21 mouse cellular contexts compared by ENCODE assay signal in the genomic region with DNA sequence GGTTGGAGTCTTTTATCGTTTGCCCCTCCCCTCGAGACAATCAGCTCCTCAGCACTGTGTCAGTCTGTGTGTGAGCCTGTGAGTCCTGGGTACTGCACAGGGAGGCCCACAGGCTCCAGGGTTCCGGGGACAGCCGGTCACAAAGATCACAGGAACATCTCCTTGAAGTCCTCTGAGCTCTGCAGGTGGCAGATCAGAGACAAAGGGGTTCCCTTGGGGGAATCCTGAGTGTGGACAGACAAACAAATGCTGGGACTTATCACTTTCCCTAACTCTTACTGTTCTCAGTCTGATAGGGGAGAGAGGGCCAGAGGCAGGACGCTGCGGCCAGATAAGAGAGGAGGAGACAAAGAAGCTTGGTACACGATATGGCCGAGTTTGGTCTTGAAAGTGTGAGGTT.
DNase-seq lines count a peak whose midpoint lies in the region; ATAC-seq and TF ChIP-seq lines count a peak whose summit lies in the region.
"Had no signal": no experiment of that assay in that cellular context is flagged by ENCODE, and none has a peak within 500 bp of the region (broad histone marks: within the 10 kb centered on the region; RNA-seq: fewer than 3 reads in every experiment).

No protein-coding gene starts in this region.

- no peak for TF ChIP-seq CTCF in stomach, postnatal 0 days (IDR thresholded peaks at IDR 0.05; ENCODE audit: low read depth)

- no peaks in the 10 kb centered on the region for H3K9me3 ChIP-seq in forebrain, embryonic 11.5 days (ENCODE audit: control insufficient read depth, low read length)
- H3K9me3 ChIP-seq in forebrain, embryonic 16.5 days (ENCODE audit: control insufficient read depth, low read length): no peaks in the 10 kb centered on the region
- no peaks in the 10 kb centered on the region for H3K9me3 ChIP-seq in stomach, embryonic 15.5 days
- H3K9me3 ChIP-seq in stomach, postnatal 0 days (ENCODE audit: control insufficient read depth, low read length): no peaks in the 10 kb centered on the region
- H3K9me3 ChIP-seq in liver, embryonic 13.5 days (replicated peaks): no peaks in the 10 kb centered on the region
- H3K9me3 ChIP-seq: embryonic facial prominence, embryonic 12.5 days; heart, embryonic 15.5 days; limb, embryonic 13.5 days had no signal

- no peak for TF ChIP-seq EP300 in stomach, postnatal 0 days (optimal IDR thresholded peaks at IDR 0.05)

- H3K4me3 ChIP-seq in forebrain, embryonic 11.5 days (ENCODE audit: low read depth, low read length): no peak overlapping the region
- no peak overlapping the region for H3K4me3 ChIP-seq in forebrain, embryonic 16.5 days (replicated peaks; ENCODE audit: low read length)
- H3K4me3 ChIP-seq in stomach, embryonic 15.5 days (replicated peaks): no peak overlapping the region
- H3K4me3 ChIP-seq in stomach, postnatal 0 days (ENCODE audit: low read depth, low read length): no peak overlapping the region
- H3K4me3 ChIP-seq in liver, embryonic 13.5 days (replicated peaks): peak overlapping the region; percentile 5; the same call in 1 of the 2 replicates
- H3K4me3 ChIP-seq: embryonic facial prominence, embryonic 12.5 days; heart, embryonic 15.5 days; left cerebral cortex, adult 2 months; limb, embryonic 13.5 days had no signal

- intact Hi-C loops in left cerebral cortex, postnatal 36 days (cut with DNase I): no loop called here

- H3K36me3 ChIP-seq in forebrain, embryonic 11.5 days (ENCODE audit: control insufficient read depth, insufficient read depth, low read length): no peaks in the 10 kb centered on the region
- H3K36me3 ChIP-seq in forebrain, embryonic 16.5 days (ENCODE audit: control insufficient read depth, insufficient read depth): no peaks in the 10 kb centered on the region
- H3K36me3 ChIP-seq in stomach, embryonic 15.5 days: no peaks in the 10 kb centered on the region
- H3K36me3 ChIP-seq in stomach, postnatal 0 days (ENCODE audit: control insufficient read depth, insufficient read depth, low read length): no peaks in the 10 kb centered on the region
- no peaks in the 10 kb centered on the region for H3K36me3 ChIP-seq in liver, embryonic 13.5 days
- H3K36me3 ChIP-seq: embryonic facial prominence, embryonic 12.5 days; heart, embryonic 15.5 days; limb, embryonic 13.5 days had no signal

- DNase-seq in forebrain, embryonic 11.5 days (ENCODE audit: low spot score): no peak
- no peak for DNase-seq in stomach, postnatal 0 days (ENCODE audit: low spot score)
- peak; percentile 69 for DNase-seq in liver, embryonic 13.5 days
- no peak for DNase-seq in urinary bladder, adult 2 months (ENCODE audit: low spot score)
- DNase-seq in left cerebral cortex, postnatal 36 days (ENCODE audit: low spot score in 2 of 2): no peak
- no peak for DNase-seq in adrenal gland, adult 2 months
- DNase-seq: cerebellum, adult 11 months; gastrocnemius, postnatal 10 days; kidney, adult 9 months; lung, postnatal 14 days; midbrain, embryonic 14.5 days; right cerebral cortex, postnatal 25 days; thymus, postnatal 14 days had no signal

- WGBS in forebrain, embryonic 11.5 days: 16% methylated on average over 8 of the region's 8 CpGs
- 14% methylated on average over 8 of the region's 8 CpGs for whole genome bisulfite sequencing in forebrain, embryonic 16.5 days
- WGBS in stomach, embryonic 15.5 days: 17% methylated on average over 8 of the region's 8 CpGs
- WGBS in stomach, postnatal 0 days: 24% methylated on average over 8 of the region's 8 CpGs
- WGBS in liver, embryonic 13.5 days (ENCODE audit: insufficient replicate concordance): 7% methylated on average over 8 of the region's 8 CpGs

- ATAC-seq in forebrain, embryonic 11.5 days (replicated peaks; ENCODE audit: low FRiP score): no peak
- no peak for ATAC-seq in forebrain, embryonic 16.5 days
- ATAC-seq in stomach, embryonic 15.5 days (ENCODE audit: insufficient read depth, low FRiP score, low read depth): peak; percentile 65
- ATAC-seq in stomach, postnatal 0 days (ENCODE audit: low FRiP score, low TSS enrichment): no peak
- ATAC-seq in liver, embryonic 13.5 days (ENCODE audit: low read depth): peak; percentile 94
- ATAC-seq: forebrain, embryonic 14.5 days; hindbrain, embryonic 16.5 days had no signal

- no peak overlapping the region for H3K4me2 ChIP-seq in forebrain, embryonic 11.5 days (ENCODE audit: low read depth, low read length, severe bottlenecking)
- no peak overlapping the region for H3K4me2 ChIP-seq in forebrain, embryonic 16.5 days (ENCODE audit: low read length)
- no peak overlapping the region for H3K4me2 ChIP-seq in stomach, embryonic 15.5 days
- H3K4me2 ChIP-seq in stomach, postnatal 0 days (replicated peaks; ENCODE audit: low read depth): no peak overlapping the region
- H3K4me2 ChIP-seq in liver, embryonic 13.5 days: peak overlapping the region; percentile 47
- H3K4me2 ChIP-seq: embryonic facial prominence, embryonic 12.5 days; heart, embryonic 15.5 days; limb, embryonic 13.5 days had no signal

- no peaks in the 10 kb centered on the region for H3K27me3 ChIP-seq in forebrain, embryonic 11.5 days (ENCODE audit: control insufficient read depth, insufficient read depth, low read length)
- H3K27me3 ChIP-seq in forebrain, embryonic 16.5 days (replicated peaks; ENCODE audit: control insufficient read depth, insufficient read depth, low read length): no peaks in the 10 kb centered on the region
- H3K27me3 ChIP-seq in stomach, embryonic 15.5 days (replicated peaks): no peaks in the 10 kb centered on the region
- H3K27me3 ChIP-seq in stomach, postnatal 0 days (ENCODE audit: control insufficient read depth, insufficient read depth, low read length): no peaks in the 10 kb centered on the region
- 0 out of 2 replicates have a peak, but pooled peaks cover 4% of the 10 kb centered on the region for H3K27me3 ChIP-seq in liver, embryonic 13.5 days
- H3K27me3 ChIP-seq: embryonic facial prominence, embryonic 12.5 days; heart, embryonic 15.5 days; limb, embryonic 13.5 days had no signal

- no peak overlapping the region for H3K9ac ChIP-seq in forebrain, embryonic 11.5 days (ENCODE audit: low read length)
- H3K9ac ChIP-seq in forebrain, embryonic 16.5 days (replicated peaks; ENCODE audit: low read depth, low read length): no peak overlapping the region
- no peak overlapping the region for H3K9ac ChIP-seq in stomach, embryonic 15.5 days
- no peak overlapping the region for H3K9ac ChIP-seq in stomach, postnatal 0 days (ENCODE audit: low read length)
- H3K9ac ChIP-seq in liver, embryonic 13.5 days: no peak overlapping the region
- H3K9ac ChIP-seq: embryonic facial prominence, embryonic 12.5 days; heart, embryonic 15.5 days; limb, embryonic 13.5 days had no signal

- no peaks in the 10 kb centered on the region; the same call in 1 of the 2 replicates for H3K4me1 ChIP-seq in forebrain, embryonic 11.5 days (replicated peaks; ENCODE audit: control insufficient read depth, insufficient read depth, low read length)
- no peaks in the 10 kb centered on the region for H3K4me1 ChIP-seq in forebrain, embryonic 16.5 days (replicated peaks; ENCODE audit: control insufficient read depth, insufficient read depth, low read length)
- 0 out of 2 replicates have a peak, but pooled peaks cover 7% of the 10 kb centered on the region for H3K4me1 ChIP-seq in stomach, embryonic 15.5 days
- no peaks in the 10 kb centered on the region for H3K4me1 ChIP-seq in stomach, postnatal 0 days (replicated peaks; ENCODE audit: control insufficient read depth, insufficient read depth)
- H3K4me1 ChIP-seq in liver, embryonic 13.5 days (replicated peaks): peaks cover 45% of the 10 kb centered on the region
- H3K4me1 ChIP-seq: embryonic facial prominence, embryonic 12.5 days; limb, embryonic 13.5 days had no signal

- peak overlapping the region; percentile 37; the same call in 1 of the 2 replicates for H3K27ac ChIP-seq in forebrain, embryonic 11.5 days (ENCODE audit: low read depth, low read length)
- H3K27ac ChIP-seq in forebrain, embryonic 16.5 days (ENCODE audit: low read length): no peak overlapping the region
- H3K27ac ChIP-seq in stomach, embryonic 15.5 days: no peak overlapping the region
- H3K27ac ChIP-seq in stomach, postnatal 0 days (replicated peaks): no peak overlapping the region
- peak overlapping the region; percentile 27; the same call in 1 of the 2 replicates for H3K27ac ChIP-seq in liver, embryonic 13.5 days
- H3K27ac ChIP-seq: embryonic facial prominence, embryonic 12.5 days; heart, embryonic 15.5 days; left cerebral cortex, adult 2 months; limb, embryonic 13.5 days had no signal

Comparison
In these comparisons a context has a peak if more than half of its experiments do, and no peak if none do; other contexts are left out.
1. ATAC-seq: peak in stomach, embryonic 15.5 days (single experiment) and liver, embryonic 13.5 days (single experiment); none in forebrain, embryonic 11.5 days (single experiment), forebrain, embryonic 16.5 days (single experiment) and stomach, postnatal 0 days (single experiment).
2. H3K27ac ChIP-seq: peak in forebrain, embryonic 11.5 days (single experiment) and liver, embryonic 13.5 days (single experiment); none in forebrain, embryonic 16.5 days (single experiment), stomach, embryonic 15.5 days (single experiment) and stomach, postnatal 0 days (single experiment).